Mouse (Mus musculus) hindbrain, embryonic 11.5 days (tissue): Measurements from ENCODE around the gene Tiparp. TPM values are rescaled to one million over a fixed set of nuclear protein-coding genes. Genes with fewer than 3 reads are reported as not detected.

Experiments used
- ATAC-seq: fragments of 200-750 bp; cut with Nextera tagmentation; 2 replicates; pipeline ENCODE4 v1.8.0; 2017; ENCODE audit warnings: mild to moderate bottlenecking, moderate TSS enrichment, moderate library complexity; ENCODE audit not compliant: low FRiP score
- DNase-seq: peaks from one replicate; pipeline ENCODE4 v3.0.0-alpha.2; 2015; ENCODE audit warnings: low spot score
- H3K27ac ChIP-seq: fragments of 300-500 bp; sonication (generic); 2 replicates; pipeline ENCODE4 v1.5.1; 2014; ENCODE audit warnings: mild to moderate bottlenecking, low read depth, low read length
- H3K27me3 ChIP-seq: fragments of 300-500 bp; sonication (generic); 2 replicates; pipeline ENCODE4 v1.6.1; 2014; ENCODE audit warnings: mild to moderate bottlenecking, low read length, moderate library complexity, mixed read lengths; ENCODE audit not compliant: control insufficient read depth, insufficient read depth
- H3K36me3 ChIP-seq: fragments of 300-500 bp; sonication (generic); 2 replicates; pipeline ENCODE4 v1.6.1; 2014; ENCODE audit warnings: mild to moderate bottlenecking, low read length, moderate library complexity, mixed read lengths; ENCODE audit not compliant: control insufficient read depth, insufficient read depth
- H3K4me1 ChIP-seq: fragments of 300-500 bp; sonication (generic); replicated peaks from 2 replicates; pipeline ENCODE4 v1.6.1; 2014; ENCODE audit warnings: low read length, mixed read lengths; ENCODE audit not compliant: control insufficient read depth, insufficient read depth
- H3K4me2 ChIP-seq: fragments of 300-500 bp; sonication (generic); replicated peaks from 2 replicates; pipeline ENCODE4 v1.6.1; 2014; ENCODE audit warnings: mild to moderate bottlenecking, low read depth, low read length
- H3K4me3 ChIP-seq: fragments of 300-500 bp; sonication (generic); 2 replicates; pipeline ENCODE4 v1.5.1; 2014; ENCODE audit warnings: low read depth, low read length
- H3K9ac ChIP-seq: fragments of 300-500 bp; sonication (generic); 2 replicates; pipeline ENCODE4 v1.6.1; 2014; ENCODE audit warnings: low read depth, low read length
- H3K9me3 ChIP-seq: fragments of 300-500 bp; sonication (generic); 2 replicates; pipeline ENCODE4 v1.6.1; 2016; ENCODE audit warnings: low read length; ENCODE audit not compliant: control insufficient read depth
- WGBS: fragments of 180-500 bp; shearing (Covaris S2); extraction: QIAGEN DNeasy Blood & Tissue Kit; methylation state at CpG from one replicate; pipeline ENCODE4 v1.1.7; 2014; 5-methylcytosine and 5-hydroxymethylcytosine counted together
- polyA plus RNA-seq: library from polyadenylated mRNA; unstranded; fragments of >200 nt; fragmentation: Nextera tagmentation; extraction: Ambion mirVana; gene quantifications from 2 replicates; pipeline ENCODE4 v1.2.1, GENCODE M21; 2014

Gene Tiparp
- polyA plus RNA-seq, 1 experiment from 2014 or later: 41.1 TPM

- no peak for DNase-seq
- Histone ChIP-seq H3K36me3 (no peaks in the 10 kb centered on the region), H3K27ac (no peak overlapping the region), H3K9me3 (no peaks in the 10 kb centered on the region), H3K9ac (no peak overlapping the region), H3K4me1 (no peaks in the 10 kb centered on the region), H3K27me3 (no peaks in the 10 kb centered on the region), H3K4me2 (no peak overlapping the region), H3K4me3 (no peak overlapping the region)
- 81% methylated on average over 3 of the region's 3 CpGs for WGBS
- no peak for ATAC-seq
Observed at GRCm38 (mm10) chr3:65525731-65526130, 2.5 kb upstream of the Tiparp start.

DNA sequence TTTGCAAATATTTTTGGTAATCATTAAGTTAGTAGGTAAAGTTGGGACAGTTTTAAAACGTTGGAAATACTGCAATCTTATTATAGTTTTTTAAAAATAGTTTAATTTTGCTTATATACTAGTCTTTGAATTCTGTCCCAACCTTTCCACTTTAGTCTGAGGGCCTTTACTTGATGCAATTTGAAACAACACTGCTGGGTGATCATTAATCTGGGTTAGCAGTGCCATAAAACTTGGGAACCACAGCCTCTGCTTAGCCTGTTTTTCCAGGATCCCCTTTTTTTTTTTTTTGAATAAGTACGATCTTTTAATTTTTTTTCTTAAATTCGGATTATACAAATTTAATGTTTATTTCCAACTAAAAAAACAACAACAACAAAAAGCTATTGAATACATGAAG lies 1.0 kb upstream of the Tiparp start:
- Histone ChIP-seq H3K4me3 (peak overlapping the region; percentile 88), H3K9ac (peak overlapping the region; percentile 91), H3K9me3 (no peaks in the 10 kb centered on the region), H3K4me2 (peak overlapping the region; percentile 52), H3K36me3 (no peaks in the 10 kb centered on the region), H3K4me1 (no peaks in the 10 kb centered on the region), H3K27ac (peak overlapping the region; percentile 99), H3K27me3 (no peaks in the 10 kb centered on the region)
- 15% methylated on average over 3 of the region's 3 CpGs for WGBS
- ATAC-seq: no peak
- DNase-seq: no peak

DNA sequence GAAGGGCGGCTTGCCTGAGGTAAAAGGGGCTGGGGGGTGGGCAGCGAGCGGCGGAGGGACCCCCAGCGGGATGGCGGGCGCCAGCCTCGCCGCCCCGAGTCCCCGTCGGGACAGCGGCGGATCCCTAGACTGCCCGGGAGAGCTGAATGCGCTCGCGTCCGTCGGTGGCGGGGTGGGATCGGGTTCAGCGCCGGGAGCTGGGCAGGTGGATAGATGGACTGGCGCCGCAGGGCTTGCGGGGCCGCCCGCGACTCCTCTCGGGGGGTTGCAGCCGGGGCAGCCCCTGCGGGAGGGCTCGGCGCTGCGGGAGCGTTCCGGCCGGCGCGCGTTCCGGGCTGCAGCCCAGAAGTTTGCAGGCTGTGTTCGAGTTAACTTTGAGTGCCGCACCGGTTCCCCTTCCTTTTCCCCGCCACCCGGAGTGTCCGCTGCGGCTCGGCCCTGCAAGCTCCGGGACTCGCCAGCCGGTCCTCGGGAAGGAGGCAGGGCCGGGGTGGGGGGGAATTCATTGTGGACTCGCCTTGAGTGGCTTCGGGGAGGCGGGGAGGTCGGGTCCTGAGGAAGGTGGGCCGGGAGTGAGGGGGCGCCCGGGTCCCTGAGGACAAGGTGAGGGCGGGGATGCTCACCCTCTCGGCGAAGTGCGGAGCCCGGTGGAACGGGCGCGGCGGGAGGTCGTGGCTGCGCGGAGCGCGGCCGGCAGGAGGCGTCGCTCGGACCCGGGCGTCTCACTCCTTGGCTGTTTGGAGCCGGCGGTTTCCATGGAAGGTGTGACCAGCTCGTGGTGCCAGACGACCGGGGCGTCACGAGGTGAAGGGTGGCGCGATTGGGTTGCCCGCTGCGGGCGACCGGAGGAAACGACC lies 632 bp downstream of the Tiparp start:
- ATAC-seq: peak; percentile 53
- no peaks in the 10 kb centered on the region for H3K9me3 ChIP-seq
- no peaks in the 10 kb centered on the region for H3K27me3 ChIP-seq
- under 1% methylated on average over 69 of the region's 97 CpGs for WGBS
- peak overlapping the region; percentile 72 for H3K4me2 ChIP-seq
- H3K36me3 ChIP-seq: no peaks in the 10 kb centered on the region
- H3K4me3 ChIP-seq: peak overlapping the region; percentile 88
- H3K9ac ChIP-seq: peak overlapping the region; percentile 88
- DNase-seq: peak; percentile 85
- peak overlapping the region; percentile 99 for H3K27ac ChIP-seq
- no peaks in the 10 kb centered on the region for H3K4me1 ChIP-seq

GRCm38 (mm10) chr3:65529471-65530215 lies 1.4 kb downstream of the Tiparp start:
- no peaks in the 10 kb centered on the region for H3K27me3 ChIP-seq
- no peak for DNase-seq
- peak overlapping the region; percentile 72 for H3K4me2 ChIP-seq
- peak overlapping the region; percentile 88 for H3K9ac ChIP-seq
- H3K9me3 ChIP-seq: no peaks in the 10 kb centered on the region
- H3K4me1 ChIP-seq: no peaks in the 10 kb centered on the region
- WGBS: 5% methylated on average over 19 of the region's 19 CpGs
- 0 out of 2 replicates have a peak overlapping the region, but pooled peaks have one; percentile 99 for H3K27ac ChIP-seq
- peak overlapping the region; percentile 88 for H3K4me3 ChIP-seq
- ATAC-seq: peak; percentile 5; the same call in 1 of the 2 replicates
- no peaks in the 10 kb centered on the region for H3K36me3 ChIP-seq

GRCm38 (mm10) chr3:65533014-65533413 lies 4.8 kb downstream of the Tiparp start:
- H3K36me3 ChIP-seq: no peaks in the 10 kb centered on the region
- ATAC-seq: no peak
- WGBS: 87% methylated on average over 2 of the region's 2 CpGs
- H3K9ac ChIP-seq: no peak overlapping the region
- H3K27ac ChIP-seq: no peak overlapping the region
- H3K9me3 ChIP-seq: no peaks in the 10 kb centered on the region
- DNase-seq: no peak
- H3K27me3 ChIP-seq: no peaks in the 10 kb centered on the region
- no peak overlapping the region for H3K4me3 ChIP-seq
- no peaks in the 10 kb centered on the region for H3K4me1 ChIP-seq
- H3K4me2 ChIP-seq: no peak overlapping the region

GRCm38 (mm10) chr3:65533598-65533997 lies 5.4 kb downstream of the Tiparp start:
- Histone ChIP-seq H3K9ac (no peak overlapping the region), H3K9me3 (no peaks in the 10 kb centered on the region), H3K4me1 (no peaks in the 10 kb centered on the region), H3K27ac (no peak overlapping the region), H3K27me3 (no peaks in the 10 kb centered on the region), H3K4me3 (no peak overlapping the region), H3K4me2 (no peak overlapping the region), H3K36me3 (no peaks in the 10 kb centered on the region)
- ATAC-seq: no peak
- WGBS: 51% methylated on average over 3 of the region's 3 CpGs
- no peak for DNase-seq

GRCm38 (mm10) chr3:65534488-65534887 lies 6.3 kb downstream of the Tiparp start:
- Histone ChIP-seq H3K9ac (no peak overlapping the region), H3K4me2 (no peak overlapping the region), H3K27ac (no peak overlapping the region), H3K4me3 (no peak overlapping the region), H3K27me3 (no peaks in the 10 kb centered on the region), H3K9me3 (no peaks in the 10 kb centered on the region), H3K36me3 (no peaks in the 10 kb centered on the region), H3K4me1 (no peaks in the 10 kb centered on the region)
- no peak for DNase-seq
- ATAC-seq: no peak
- 64% methylated on average over 2 of the region's 2 CpGs for WGBS

DNA sequence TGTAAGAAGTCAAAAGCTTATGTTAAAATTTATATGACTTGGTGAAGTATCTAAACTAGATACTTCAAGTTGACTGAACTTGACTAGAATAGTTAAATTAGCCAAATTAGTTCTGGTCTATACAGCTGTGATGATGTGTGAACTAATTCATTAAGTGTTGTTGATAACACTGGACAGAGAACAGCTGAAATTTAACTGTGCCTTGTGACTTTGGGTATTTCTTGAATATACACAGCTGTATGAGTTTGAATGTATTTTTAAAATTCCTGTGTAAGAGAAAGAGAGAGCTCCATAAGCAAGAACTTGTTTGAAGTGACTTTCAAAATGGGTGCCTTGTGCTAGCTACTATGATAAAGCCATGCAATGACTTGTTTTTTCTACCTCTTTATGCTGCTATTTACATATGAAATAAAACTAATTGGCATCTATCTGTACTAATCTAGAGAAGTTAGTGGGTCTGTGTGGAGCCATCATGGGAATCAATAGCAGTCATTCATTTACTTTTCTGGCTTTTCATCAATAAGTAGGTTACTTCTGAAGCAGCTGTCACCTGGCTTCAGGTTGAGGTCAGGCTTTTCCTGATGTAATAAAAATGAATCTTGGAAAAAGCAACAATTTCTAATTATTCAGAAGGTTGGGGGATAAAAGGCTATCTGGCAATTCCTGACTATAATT lies 7.0 kb downstream of the Tiparp start:
- H3K9me3 ChIP-seq: no peaks in the 10 kb centered on the region
- ATAC-seq: no peak
- no peak overlapping the region for H3K4me2 ChIP-seq
- H3K4me1 ChIP-seq: no peaks in the 10 kb centered on the region
- H3K27me3 ChIP-seq: no peaks in the 10 kb centered on the region
- no peak overlapping the region for H3K4me3 ChIP-seq
- H3K36me3 ChIP-seq: no peaks in the 10 kb centered on the region
- no peak overlapping the region for H3K27ac ChIP-seq
- H3K9ac ChIP-seq: no peak overlapping the region
- DNase-seq: no peak
